Mouse (Mus musculus): ENCODE measurements around the gene Nt5c3b. TPM values are rescaled to one million over a fixed set of nuclear protein-coding genes. Genes with fewer than 3 reads are reported as not detected.

The Nt5c3b gene
- total and polyA plus RNA-seq, 2 experiments from 2014 or later, result 63.0 to 113 TPM

- Histone ChIP-seq H3K4me3 (ENCODE audit: low read depth, low read length) (peak overlapping the region; percentile 82; the same call in 1 of the 2 replicates), H3K9me3 (ENCODE audit: low read length) (no peaks in the 10 kb centered on the region), H3K27ac (ENCODE audit: low read depth, low read length) (no peak overlapping the region), H3K4me2 (ENCODE audit: low read depth) (peak overlapping the region; percentile 78), H3K27me3 (ENCODE audit: insufficient read depth, low read length) (no peaks in the 10 kb centered on the region), H3K9ac (no peak overlapping the region), H3K4me1 (ENCODE audit: insufficient read depth) (peaks cover 18% of the 10 kb centered on the region), H3K36me3 (ENCODE audit: insufficient read depth) (no peaks in the 10 kb centered on the region)
- ATAC-seq (no peak), DNase-seq (no peak)
- TF ChIP-seq CTCF (IDR thresholded peaks at IDR 0.05; ENCODE audit: low read depth), result no peak
- WGBS, result 35% methylated on average over 11 of the region's 11 CpGs
Measured at GRCm38 (mm10) chr11:100395200-100395599, 46.4 kb downstream of the Nt5c3b start.

GRCm38 (mm10) chr11:100394353-100395074 lies 47.1 kb downstream of the Nt5c3b start:
- H3K4me2 ChIP-seq (ENCODE audit: low read depth), result peak overlapping the region; percentile 78; the same call in 1 of the 2 replicates
- 70% methylated on average over 5 of the region's 5 CpGs for WGBS

DNA sequence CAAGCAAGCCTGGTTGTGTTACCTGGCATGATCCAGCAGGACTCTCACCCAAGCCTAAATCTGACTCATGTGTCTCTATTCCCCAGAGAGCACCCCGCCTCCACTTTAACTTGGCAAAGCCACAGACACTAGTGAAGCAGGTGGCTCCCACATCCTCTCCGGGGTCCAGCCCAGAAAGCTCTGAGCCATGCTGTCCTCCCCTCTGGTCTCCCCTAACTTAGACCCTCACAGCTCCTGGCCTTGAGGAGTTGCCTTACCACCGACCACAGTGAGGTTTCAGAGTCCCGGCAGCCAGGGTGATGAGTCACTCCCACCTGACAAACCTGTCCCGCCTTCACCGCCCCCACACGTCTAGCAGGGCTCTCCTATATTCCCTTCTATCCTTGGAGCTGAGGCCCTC lies 47.9 kb downstream of the Nt5c3b start:
- Histone ChIP-seq H3K9ac (no peak overlapping the region), H3K9me3 (ENCODE audit: low read length) (no peaks in the 10 kb centered on the region), H3K27me3 (ENCODE audit: insufficient read depth, low read length) (no peaks in the 10 kb centered on the region), H3K27ac (ENCODE audit: low read depth, low read length) (no peak overlapping the region), H3K4me2 (ENCODE audit: low read depth) (no peak overlapping the region), H3K4me1 (ENCODE audit: insufficient read depth) (peaks cover 18% of the 10 kb centered on the region), H3K36me3 (ENCODE audit: insufficient read depth) (no peaks in the 10 kb centered on the region), H3K4me3 (ENCODE audit: low read depth, low read length) (no peak overlapping the region)
- WGBS, result 85% methylated on average over 7 of the region's 7 CpGs
- no peak for TF ChIP-seq CTCF (IDR thresholded peaks at IDR 0.05; ENCODE audit: low read depth)
- no peak for DNase-seq
- ATAC-seq, result no peak

More at GRCm38 (mm10) chr11:100394353-100395074, 47.1 kb downstream of the Nt5c3b start:
- H3K9ac ChIP-seq, result no peak overlapping the region
- no peak for ATAC-seq
- peaks cover 18% of the 10 kb centered on the region for H3K4me1 ChIP-seq (ENCODE audit: insufficient read depth)
- no peak overlapping the region for H3K27ac ChIP-seq (ENCODE audit: low read depth, low read length)
- no peak overlapping the region for H3K4me3 ChIP-seq (ENCODE audit: low read depth, low read length)
- no peak for DNase-seq
- TF ChIP-seq CTCF (IDR thresholded peaks at IDR 0.05; ENCODE audit: low read depth), result no peak
- H3K27me3 ChIP-seq (ENCODE audit: insufficient read depth, low read length), result no peaks in the 10 kb centered on the region
- no peaks in the 10 kb centered on the region for H3K36me3 ChIP-seq (ENCODE audit: insufficient read depth)
- no peaks in the 10 kb centered on the region for H3K9me3 ChIP-seq (ENCODE audit: low read length)

- WGBS, result 81% methylated on average over 5 of the region's 5 CpGs
Measured at GRCm38 (mm10) chr11:100392958-100393357, 48.6 kb downstream of the Nt5c3b start.

DNA sequence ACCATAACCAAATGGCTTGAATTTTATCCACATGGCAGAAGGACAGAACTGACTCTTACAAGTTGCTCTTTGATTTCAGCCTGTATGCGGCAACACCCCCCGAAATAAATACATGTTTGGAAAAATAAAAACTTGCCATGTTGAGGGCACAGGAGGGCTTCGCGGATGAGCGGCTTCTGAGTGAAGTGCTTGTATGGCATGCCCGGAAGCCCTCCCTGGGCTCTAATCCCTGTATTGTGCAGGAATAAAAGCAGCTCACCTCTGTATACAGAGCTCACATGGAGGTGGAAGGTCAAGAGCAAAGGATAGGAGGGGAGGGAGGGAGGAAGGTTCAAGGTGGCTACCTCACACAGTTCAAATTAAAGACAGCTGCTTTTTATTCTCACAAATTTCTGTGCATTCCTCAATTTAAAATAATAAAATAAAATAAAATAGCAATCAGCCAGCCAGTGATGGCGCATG lies 49.7 kb downstream of the Nt5c3b start:
- H3K27me3 ChIP-seq (ENCODE audit: insufficient read depth, low read length), result no peaks in the 10 kb centered on the region
- no peak for TF ChIP-seq CTCF (IDR thresholded peaks at IDR 0.05; ENCODE audit: low read depth)
- no peaks in the 10 kb centered on the region for H3K9me3 ChIP-seq (ENCODE audit: low read length)
- H3K36me3 ChIP-seq (ENCODE audit: insufficient read depth), result no peaks in the 10 kb centered on the region
- H3K4me1 ChIP-seq (ENCODE audit: insufficient read depth), result peaks cover 23% of the 10 kb centered on the region
- ATAC-seq (no peak), DNase-seq (no peak)
- no peak overlapping the region for H3K4me3 ChIP-seq (ENCODE audit: low read depth, low read length)
- H3K27ac ChIP-seq (ENCODE audit: low read depth, low read length), result no peak overlapping the region
- H3K4me2 ChIP-seq (ENCODE audit: low read depth), result no peak overlapping the region
- no peak overlapping the region for H3K9ac ChIP-seq
- WGBS, result 58% methylated on average over 7 of the region's 7 CpGs

More at GRCm38 (mm10) chr11:100392958-100393357, 48.6 kb downstream of the Nt5c3b start:
- DNase-seq (no peak), ATAC-seq (no peak)
- Histone ChIP-seq H3K4me2 (ENCODE audit: low read depth) (no peak overlapping the region), H3K4me1 (ENCODE audit: insufficient read depth) (peaks cover 21% of the 10 kb centered on the region), H3K27me3 (ENCODE audit: insufficient read depth, low read length) (no peaks in the 10 kb centered on the region), H3K9me3 (ENCODE audit: low read length) (no peaks in the 10 kb centered on the region), H3K27ac (ENCODE audit: low read depth, low read length) (no peak overlapping the region), H3K4me3 (ENCODE audit: low read depth, low read length) (no peak overlapping the region), H3K36me3 (ENCODE audit: insufficient read depth) (no peaks in the 10 kb centered on the region), H3K9ac (no peak overlapping the region)
- no peak for TF ChIP-seq CTCF (IDR thresholded peaks at IDR 0.05; ENCODE audit: low read depth)

DNA sequence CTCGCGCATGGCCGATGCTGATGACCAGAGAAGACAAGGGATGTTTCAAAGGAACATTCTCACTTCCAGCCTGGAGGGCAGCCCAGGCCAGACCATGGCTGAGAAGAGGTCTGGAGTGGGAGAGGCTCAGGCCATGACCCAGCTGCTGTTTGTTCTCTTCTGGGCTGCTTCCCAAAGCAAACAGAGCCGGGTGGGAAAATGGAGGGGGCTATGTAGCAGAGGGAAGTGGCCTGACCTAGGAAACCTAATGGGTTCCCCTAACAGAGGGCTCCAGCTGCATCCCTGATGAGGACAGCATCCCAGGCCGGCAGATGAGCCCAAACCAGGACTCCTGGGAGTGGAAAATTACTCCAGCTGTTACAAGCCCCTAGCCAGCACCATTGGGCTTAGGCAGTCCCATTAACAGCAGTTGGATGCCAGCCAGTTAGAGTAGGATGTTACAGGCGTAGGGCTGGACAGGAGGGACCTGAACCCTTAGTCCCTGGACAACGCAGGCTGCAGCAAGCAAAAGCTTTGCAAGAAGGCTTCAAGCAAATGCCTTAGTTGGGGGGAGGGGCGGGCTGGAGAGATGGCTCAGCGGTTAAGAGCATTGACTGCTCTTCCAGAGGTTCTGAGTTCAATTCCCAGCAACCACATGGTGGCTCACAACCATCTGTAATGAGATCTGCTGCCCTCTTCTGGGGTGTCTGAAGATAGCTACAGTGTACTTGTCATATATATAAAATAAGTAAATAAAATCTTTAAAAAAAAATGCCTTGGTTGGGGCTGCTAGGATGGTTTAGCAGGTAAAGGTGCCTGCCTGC lies 50.3 kb downstream of the Nt5c3b start:
- peaks cover 18% of the 10 kb centered on the region for H3K4me1 ChIP-seq (ENCODE audit: insufficient read depth)
- no peaks in the 10 kb centered on the region for H3K27me3 ChIP-seq (ENCODE audit: insufficient read depth, low read length)
- 0 out of 2 replicates have a peak, but pooled peaks have one; percentile 23 for ATAC-seq
- H3K27ac ChIP-seq (ENCODE audit: low read depth, low read length), result no peak overlapping the region
- 70% methylated on average over 9 of the region's 9 CpGs for WGBS
- H3K4me2 ChIP-seq (ENCODE audit: low read depth), result no peak overlapping the region
- no peaks in the 10 kb centered on the region for H3K9me3 ChIP-seq (ENCODE audit: low read length)
- peaks cover under 1% of the 10 kb centered on the region for H3K36me3 ChIP-seq (ENCODE audit: insufficient read depth)
- no peak for DNase-seq
- TF ChIP-seq CTCF (IDR thresholded peaks at IDR 0.05; ENCODE audit: low read depth), result peak; percentile 24
- H3K9ac ChIP-seq, result no peak overlapping the region
- no peak overlapping the region for H3K4me3 ChIP-seq (ENCODE audit: low read depth, low read length)
